Mouse (Mus musculus): Measurements from ENCODE around the gene Ghrh. TPM values are rescaled to one million over a fixed set of nuclear protein-coding genes. Genes with fewer than 3 reads are reported as not detected.

Ghrh gene
- total and polyA plus RNA-seq, 2 experiments from 2014 or later = 1.0 TPM; not detected in 1

GRCm38 (mm10) chr2:157349121-157349778 lies 1.9 kb upstream of the Ghrh start:
- Histone ChIP-seq H3K4me3 (ENCODE audit: low read length) (no peak overlapping the region), H3K27ac (peak overlapping the region; percentile 93), H3K27me3 (ENCODE audit: insufficient read depth, low read length) (no peaks in the 10 kb centered on the region), H3K4me2 (ENCODE audit: low read depth, low read length) (0 out of 2 replicates have a peak overlapping the region, but pooled peaks have one; percentile 2), H3K9ac (replicated peaks; ENCODE audit: low read length) (no peak overlapping the region), H3K9me3 (ENCODE audit: low read length) (no peaks in the 10 kb centered on the region), H3K4me1 (ENCODE audit: insufficient read depth, low read length) (peaks cover 25% of the 10 kb centered on the region), H3K36me3 (ENCODE audit: insufficient read depth, low read length) (no peaks in the 10 kb centered on the region)
- DNase-seq (ENCODE audit: low spot score) = peak; percentile 76
- WGBS = 28% methylated on average over 12 of the region's 12 CpGs
- ATAC-seq = no peak; the same call in 1 of the 2 replicates
- no peak for TF ChIP-seq CTCF (IDR thresholded peaks at IDR 0.05; ENCODE audit: low read depth)

GRCm38 (mm10) chr2:157343337-157343736 lies 4.0 kb downstream of the Ghrh start:
- Histone ChIP-seq H3K4me1 (ENCODE audit: insufficient read depth, low read length) (peaks cover 25% of the 10 kb centered on the region), H3K27me3 (ENCODE audit: insufficient read depth, low read length) (no peaks in the 10 kb centered on the region), H3K36me3 (ENCODE audit: insufficient read depth, low read length) (no peaks in the 10 kb centered on the region), H3K9ac (replicated peaks; ENCODE audit: low read length) (no peak overlapping the region), H3K27ac (peak overlapping the region; percentile 81; the same call in 1 of the 2 replicates), H3K4me2 (ENCODE audit: low read depth, low read length) (no peak overlapping the region), H3K9me3 (ENCODE audit: low read length) (no peaks in the 10 kb centered on the region), H3K4me3 (ENCODE audit: low read length) (no peak overlapping the region)
- no peak for TF ChIP-seq CTCF (IDR thresholded peaks at IDR 0.05; ENCODE audit: low read depth)
- DNase-seq (ENCODE audit: low spot score) (no peak), ATAC-seq (no peak)
- 62% methylated on average over 6 of the region's 6 CpGs for WGBS

- H3K9ac ChIP-seq (replicated peaks; ENCODE audit: low read length) = no peak overlapping the region
- no peak for ATAC-seq
- WGBS = 23% methylated on average over 5 of the region's 5 CpGs
- TF ChIP-seq CTCF (IDR thresholded peaks at IDR 0.05; ENCODE audit: low read depth) = no peak
- no peak overlapping the region for H3K4me3 ChIP-seq (ENCODE audit: low read length)
- H3K4me1 ChIP-seq (ENCODE audit: insufficient read depth, low read length) = peaks cover 17% of the 10 kb centered on the region
- DNase-seq (ENCODE audit: low spot score) = peak; percentile 35
- peak overlapping the region; percentile 81 for H3K27ac ChIP-seq
- no peaks in the 10 kb centered on the region for H3K27me3 ChIP-seq (ENCODE audit: insufficient read depth, low read length)
- H3K36me3 ChIP-seq (ENCODE audit: insufficient read depth, low read length) = no peaks in the 10 kb centered on the region
- H3K4me2 ChIP-seq (ENCODE audit: low read depth, low read length) = no peak overlapping the region
- no peaks in the 10 kb centered on the region for H3K9me3 ChIP-seq (ENCODE audit: low read length)
Measured at GRCm38 (mm10) chr2:157342328-157342926, 4.9 kb downstream of the Ghrh start.

GRCm38 (mm10) chr2:157341554-157342270 lies 5.6 kb downstream of the Ghrh start:
- H3K4me2 ChIP-seq (ENCODE audit: low read depth, low read length) = no peak overlapping the region
- TF ChIP-seq CTCF (IDR thresholded peaks at IDR 0.05; ENCODE audit: low read depth) = peak; percentile 98
- peaks cover 14% of the 10 kb centered on the region for H3K4me1 ChIP-seq (ENCODE audit: insufficient read depth, low read length)
- no peak overlapping the region for H3K4me3 ChIP-seq (ENCODE audit: low read length)
- no peak overlapping the region for H3K9ac ChIP-seq (replicated peaks; ENCODE audit: low read length)
- 32% methylated on average over 11 of the region's 11 CpGs for WGBS
- H3K27ac ChIP-seq = peak overlapping the region; percentile 81
- H3K27me3 ChIP-seq (ENCODE audit: insufficient read depth, low read length) = no peaks in the 10 kb centered on the region
- H3K36me3 ChIP-seq (ENCODE audit: insufficient read depth, low read length) = no peaks in the 10 kb centered on the region
- DNase-seq (ENCODE audit: low spot score) (peak; percentile 93), ATAC-seq (peak; percentile 53)
- H3K9me3 ChIP-seq (ENCODE audit: low read length) = no peaks in the 10 kb centered on the region

- peaks cover 10% of the 10 kb centered on the region for H3K4me1 ChIP-seq (ENCODE audit: insufficient read depth, low read length)
- no peak overlapping the region for H3K4me3 ChIP-seq (ENCODE audit: low read length)
- TF ChIP-seq CTCF (IDR thresholded peaks at IDR 0.05; ENCODE audit: low read depth) = no peak
- peak overlapping the region; percentile 81 for H3K27ac ChIP-seq
- H3K4me2 ChIP-seq (ENCODE audit: low read depth, low read length) = no peak overlapping the region
- no peaks in the 10 kb centered on the region for H3K9me3 ChIP-seq (ENCODE audit: low read length)
- no peaks in the 10 kb centered on the region for H3K36me3 ChIP-seq (ENCODE audit: insufficient read depth, low read length)
- ATAC-seq = peak; percentile 92
- H3K27me3 ChIP-seq (ENCODE audit: insufficient read depth, low read length) = no peaks in the 10 kb centered on the region
- no peak overlapping the region for H3K9ac ChIP-seq (replicated peaks; ENCODE audit: low read length)
- 15% methylated on average over 7 of the region's 7 CpGs for WGBS
- peak; percentile 78 for DNase-seq (ENCODE audit: low spot score)
Measured at GRCm38 (mm10) chr2:157340221-157340741, 7.0 kb downstream of the Ghrh start.

GRCm38 (mm10) chr2:157339532-157339931 lies 7.8 kb downstream of the Ghrh start:
- Histone ChIP-seq H3K27me3 (ENCODE audit: insufficient read depth, low read length) (no peaks in the 10 kb centered on the region), H3K9ac (replicated peaks; ENCODE audit: low read length) (0 out of 2 replicates have a peak overlapping the region, but pooled peaks have one; percentile 13), H3K9me3 (ENCODE audit: low read length) (no peaks in the 10 kb centered on the region), H3K4me3 (ENCODE audit: low read length) (no peak overlapping the region), H3K36me3 (ENCODE audit: insufficient read depth, low read length) (no peaks in the 10 kb centered on the region), H3K4me1 (ENCODE audit: insufficient read depth, low read length) (peaks cover 10% of the 10 kb centered on the region), H3K27ac (peak overlapping the region; percentile 81), H3K4me2 (ENCODE audit: low read depth, low read length) (no peak overlapping the region)
- ATAC-seq (no peak), DNase-seq (ENCODE audit: low spot score) (no peak)
- WGBS = 58% methylated on average over 7 of the region's 7 CpGs
- no peak for TF ChIP-seq CTCF (IDR thresholded peaks at IDR 0.05; ENCODE audit: low read depth)
